Mouse (Mus musculus): ENCODE measurements around the gene Fgfr2. TPM values are rescaled to one million over a fixed set of nuclear protein-coding genes. Genes with fewer than 3 reads are reported as not detected.

The Fgfr2 gene
- polyA plus RNA-seq, 1 experiment from 2014 or later: 39.4 TPM

- ATAC-seq: no peak
- Histone ChIP-seq H3K4me1 (replicated peaks) (no peaks in the 10 kb centered on the region), H3K27me3 (no peaks in the 10 kb centered on the region), H3K4me2 (replicated peaks) (no peak within 1 kb of the TSS), H3K9me3 (no peaks in the 10 kb centered on the region), H3K4me3 (replicated peaks) (no peak within 1 kb of the TSS), H3K27ac (no peak within 1 kb of the TSS), H3K36me3 (no peaks in the 10 kb centered on the region), H3K9ac (replicated peaks) (no peak within 1 kb of the TSS)
- 87% methylated on average over 9 of the region's 9 CpGs for WGBS
Measured at GRCm38 (mm10) chr7:131174121-131174520, 1949.0 kb downstream of the Fgfr2 start, which contains the start of gene 5430419D17Rik. TSS of gene 5430419D17Rik (plus strand) at chr7:131174402.

- Histone ChIP-seq H3K4me3 (replicated peaks) (no peak overlapping the region), H3K9ac (replicated peaks) (no peak overlapping the region), H3K27ac (no peak overlapping the region), H3K9me3 (no peaks in the 10 kb centered on the region), H3K27me3 (no peaks in the 10 kb centered on the region), H3K4me2 (replicated peaks) (no peak overlapping the region), H3K36me3 (no peaks in the 10 kb centered on the region), H3K4me1 (replicated peaks) (no peaks in the 10 kb centered on the region)
- no peak for ATAC-seq
- 74% methylated on average over 2 of the region's 2 CpGs for WGBS
Measured at GRCm38 (mm10) chr7:131169099-131169498, 1954.1 kb downstream of the Fgfr2 start.

GRCm38 (mm10) chr7:131167771-131168170 lies 1955.4 kb downstream of the Fgfr2 start:
- no peaks in the 10 kb centered on the region for H3K36me3 ChIP-seq
- H3K27me3 ChIP-seq: no peaks in the 10 kb centered on the region
- no peak overlapping the region for H3K4me3 ChIP-seq (replicated peaks)
- no peak overlapping the region for H3K27ac ChIP-seq
- no peak for ATAC-seq
- no peaks in the 10 kb centered on the region for H3K9me3 ChIP-seq
- H3K4me1 ChIP-seq (replicated peaks): no peaks in the 10 kb centered on the region
- whole genome bisulfite sequencing: 69% methylated on average over 3 of the region's 3 CpGs
- no peak overlapping the region for H3K4me2 ChIP-seq (replicated peaks)
- H3K9ac ChIP-seq (replicated peaks): no peak overlapping the region

GRCm38 (mm10) chr7:131162251-131162650 lies 1960.9 kb downstream of the Fgfr2 start:
- no peak overlapping the region for H3K4me2 ChIP-seq (replicated peaks)
- no peak for ATAC-seq
- H3K27ac ChIP-seq: no peak overlapping the region
- H3K4me3 ChIP-seq (replicated peaks): no peak overlapping the region
- no peaks in the 10 kb centered on the region for H3K9me3 ChIP-seq
- no peak overlapping the region for H3K9ac ChIP-seq (replicated peaks)
- H3K36me3 ChIP-seq: no peaks in the 10 kb centered on the region
- no peaks in the 10 kb centered on the region for H3K4me1 ChIP-seq (replicated peaks)
- WGBS: 80% methylated on average over 7 of the region's 7 CpGs
- H3K27me3 ChIP-seq: no peaks in the 10 kb centered on the region

- Histone ChIP-seq H3K27me3 (no peaks in the 10 kb centered on the region), H3K36me3 (no peaks in the 10 kb centered on the region), H3K9ac (replicated peaks) (no peak overlapping the region), H3K27ac (no peak overlapping the region), H3K4me3 (replicated peaks) (no peak overlapping the region), H3K4me1 (replicated peaks) (no peaks in the 10 kb centered on the region), H3K4me2 (replicated peaks) (no peak overlapping the region), H3K9me3 (no peaks in the 10 kb centered on the region)
- ATAC-seq: no peak
- WGBS: 85% methylated on average over 5 of the region's 5 CpGs
Measured at GRCm38 (mm10) chr7:131153044-131153443, 1970.1 kb downstream of the Fgfr2 start.

GRCm38 (mm10) chr7:131150179-131150578 lies 1973.0 kb downstream of the Fgfr2 start:
- H3K4me1 ChIP-seq (replicated peaks): no peaks in the 10 kb centered on the region
- no peak for ATAC-seq
- no peaks in the 10 kb centered on the region for H3K27me3 ChIP-seq
- H3K9ac ChIP-seq (replicated peaks): no peak overlapping the region
- no peaks in the 10 kb centered on the region for H3K9me3 ChIP-seq
- 89% methylated on average over 3 of the region's 3 CpGs for whole genome bisulfite sequencing
- H3K36me3 ChIP-seq: no peaks in the 10 kb centered on the region
- H3K4me2 ChIP-seq (replicated peaks): no peak overlapping the region
- H3K27ac ChIP-seq: no peak overlapping the region
- no peak overlapping the region for H3K4me3 ChIP-seq (replicated peaks)

- WGBS: 95% methylated on average over 2 of the region's 2 CpGs
- Histone ChIP-seq H3K9ac (replicated peaks) (no peak within 1 kb of the TSS), H3K36me3 (no peaks in the 10 kb centered on the region), H3K4me2 (replicated peaks) (no peak within 1 kb of the TSS), H3K9me3 (no peaks in the 10 kb centered on the region), H3K4me3 (replicated peaks) (no peak within 1 kb of the TSS), H3K27ac (no peak within 1 kb of the TSS), H3K4me1 (replicated peaks) (no peaks in the 10 kb centered on the region), H3K27me3 (no peaks in the 10 kb centered on the region)
- no peak for ATAC-seq
Measured at GRCm38 (mm10) chr7:131146214-131146613, 1976.9 kb downstream of the Fgfr2 start, which contains the start of gene 4933402N03Rik. TSS of gene 4933402N03Rik (minus strand) at chr7:131146314.

GRCm38 (mm10) chr7:131133181-131133580 lies 1990.0 kb downstream of the Fgfr2 start:
- no peak for ATAC-seq
- Histone ChIP-seq H3K27me3 (no peaks in the 10 kb centered on the region), H3K9ac (replicated peaks) (no peak overlapping the region), H3K4me2 (replicated peaks) (no peak overlapping the region), H3K9me3 (no peaks in the 10 kb centered on the region), H3K4me3 (replicated peaks) (no peak overlapping the region), H3K27ac (no peak overlapping the region), H3K4me1 (replicated peaks) (no peaks in the 10 kb centered on the region), H3K36me3 (no peaks in the 10 kb centered on the region)
- 79% methylated on average over 3 of the region's 3 CpGs for WGBS

- Histone ChIP-seq H3K4me1 (replicated peaks) (no peaks in the 10 kb centered on the region), H3K27ac (no peak overlapping the region), H3K36me3 (no peaks in the 10 kb centered on the region), H3K4me3 (replicated peaks) (no peak overlapping the region), H3K9ac (replicated peaks) (no peak overlapping the region), H3K9me3 (no peaks in the 10 kb centered on the region), H3K4me2 (replicated peaks) (no peak overlapping the region), H3K27me3 (no peaks in the 10 kb centered on the region)
- no peak for ATAC-seq
- WGBS: 75% methylated on average over 12 of the region's 12 CpGs
Measured at GRCm38 (mm10) chr7:131130021-131130420, 1993.1 kb downstream of the Fgfr2 start.

GRCm38 (mm10) chr7:131122210-131122807 lies 2000.8 kb downstream of the Fgfr2 start:
- WGBS: 95% methylated on average over 2 of the region's 2 CpGs
- no peak overlapping the region for H3K4me2 ChIP-seq (replicated peaks)
- H3K4me3 ChIP-seq (replicated peaks): no peak overlapping the region
- H3K9ac ChIP-seq (replicated peaks): no peak overlapping the region
- no peak overlapping the region for H3K27ac ChIP-seq
- H3K9me3 ChIP-seq: no peaks in the 10 kb centered on the region
- no peak for ATAC-seq
- H3K27me3 ChIP-seq: no peaks in the 10 kb centered on the region
- H3K36me3 ChIP-seq: no peaks in the 10 kb centered on the region
- H3K4me1 ChIP-seq (replicated peaks): no peaks in the 10 kb centered on the region

GRCm38 (mm10) chr7:131114434-131114833 lies 2008.7 kb downstream of the Fgfr2 start:
- Histone ChIP-seq H3K9ac (replicated peaks) (no peak overlapping the region), H3K4me3 (replicated peaks) (no peak overlapping the region), H3K4me2 (replicated peaks) (no peak overlapping the region), H3K4me1 (replicated peaks) (no peaks in the 10 kb centered on the region), H3K9me3 (no peaks in the 10 kb centered on the region), H3K27ac (no peak overlapping the region), H3K27me3 (no peaks in the 10 kb centered on the region), H3K36me3 (no peaks in the 10 kb centered on the region)
- WGBS: 73% methylated on average over 2 of the region's 2 CpGs
- ATAC-seq: no peak

GRCm38 (mm10) chr7:131113676-131114075 lies 2009.5 kb downstream of the Fgfr2 start:
- no peaks in the 10 kb centered on the region for H3K4me1 ChIP-seq (replicated peaks)
- H3K9ac ChIP-seq (replicated peaks): no peak overlapping the region
- H3K4me3 ChIP-seq (replicated peaks): no peak overlapping the region
- 81% methylated on average over 6 of the region's 6 CpGs for WGBS
- no peak for ATAC-seq
- H3K9me3 ChIP-seq: no peaks in the 10 kb centered on the region
- no peak overlapping the region for H3K4me2 ChIP-seq (replicated peaks)
- H3K27ac ChIP-seq: no peak overlapping the region
- no peaks in the 10 kb centered on the region for H3K36me3 ChIP-seq
- no peaks in the 10 kb centered on the region for H3K27me3 ChIP-seq

GRCm38 (mm10) chr7:131112486-131112885 lies 2010.7 kb downstream of the Fgfr2 start:
- 31% methylated on average over 3 of the region's 3 CpGs for WGBS
- ATAC-seq: no peak
- H3K27me3 ChIP-seq: no peaks in the 10 kb centered on the region
- H3K4me3 ChIP-seq (replicated peaks): no peak overlapping the region
- H3K36me3 ChIP-seq: no peaks in the 10 kb centered on the region
- H3K4me1 ChIP-seq (replicated peaks): no peaks in the 10 kb centered on the region
- H3K27ac ChIP-seq: no peak overlapping the region
- no peak overlapping the region for H3K4me2 ChIP-seq (replicated peaks)
- H3K9ac ChIP-seq (replicated peaks): no peak overlapping the region
- no peaks in the 10 kb centered on the region for H3K9me3 ChIP-seq

All from midbrain, embryonic 13.5 days (tissue).